Mouse (Mus musculus) retina, postnatal 7 days (tissue): ENCODE results near the gene Atg16l1.
"Not testable (repeated sequence)": the region's sequence is repeated elsewhere in the genome, so short reads cannot be mapped to it uniquely, and the experiment has no call there.

Source experiments
- DNase-seq: peaks from one replicate; pipeline ENCODE4 v3.0.0-alpha.2; 2012; ENCODE audit warnings: low read depth, low spot score

Gene Atg16l1

DNA sequence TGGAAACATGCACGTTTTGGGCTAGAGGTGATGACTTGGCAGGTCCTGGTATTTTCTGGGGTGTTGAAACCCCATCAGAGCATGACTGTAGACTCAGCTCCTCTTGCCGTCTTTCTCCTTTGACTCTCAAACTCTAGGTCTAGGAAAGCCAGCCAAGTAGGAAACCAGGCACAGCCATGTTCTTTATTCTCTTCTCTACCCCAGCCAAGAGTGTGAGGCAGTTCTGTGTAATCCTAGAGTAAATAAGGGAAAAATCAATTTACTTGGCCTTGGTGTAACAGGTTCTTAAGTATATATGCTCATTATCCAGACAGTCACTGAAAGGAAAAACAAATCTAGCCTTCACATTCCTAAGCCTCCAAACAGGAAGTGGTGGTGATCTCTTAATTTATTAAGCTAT lies 17.7 kb downstream of the Atg16l1 start:
- no peak for DNase-seq

DNA sequence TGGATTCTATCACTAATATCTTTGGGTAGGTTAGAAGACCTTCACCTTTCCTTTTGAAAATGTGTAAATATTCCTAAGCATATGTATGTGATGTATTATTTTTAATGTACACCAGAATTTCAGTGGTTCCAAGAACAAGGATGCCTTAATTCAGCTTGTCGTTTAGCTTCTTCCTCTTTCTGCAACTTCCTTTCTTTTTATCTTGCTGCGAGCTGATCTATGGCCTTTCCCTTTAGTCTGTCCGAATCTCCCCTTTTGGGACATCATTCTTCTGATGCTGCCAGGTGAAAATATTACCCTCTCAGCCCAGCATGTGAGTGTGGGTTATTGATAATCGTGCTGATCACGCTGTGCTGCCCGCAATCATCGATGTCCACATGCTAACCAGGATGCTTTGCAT lies 19.2 kb downstream of the Atg16l1 start:
- no peak for DNase-seq

DNA sequence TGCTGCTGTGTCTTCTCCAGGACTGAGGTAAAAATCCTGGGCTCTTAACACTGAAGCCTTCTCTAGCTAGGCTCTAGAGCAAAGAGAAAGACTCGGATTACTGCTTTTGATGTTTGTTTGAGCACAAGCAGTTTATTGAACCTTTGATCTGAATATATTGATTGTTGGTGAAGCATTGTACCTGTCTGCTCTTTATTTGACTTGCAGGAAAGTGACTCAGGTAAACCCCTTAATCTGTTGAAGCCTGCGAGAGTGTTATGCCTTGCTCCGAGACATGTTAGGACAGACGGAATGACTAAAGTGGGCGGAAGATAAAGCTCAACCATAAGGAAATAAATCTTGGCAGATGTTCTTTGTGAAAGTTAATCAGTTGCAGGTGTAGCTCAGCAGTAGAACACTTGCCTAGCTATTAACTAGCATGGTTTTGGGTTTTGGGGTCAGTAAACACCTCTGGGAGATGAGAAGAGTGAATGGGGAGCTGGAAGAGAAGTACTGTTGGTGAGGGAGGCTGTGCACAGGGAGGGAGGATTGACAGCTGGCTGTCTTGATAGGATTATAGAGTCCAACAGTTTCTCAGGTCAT lies 23.6 kb downstream of the Atg16l1 start:
- DNase-seq = no peak

DNA sequence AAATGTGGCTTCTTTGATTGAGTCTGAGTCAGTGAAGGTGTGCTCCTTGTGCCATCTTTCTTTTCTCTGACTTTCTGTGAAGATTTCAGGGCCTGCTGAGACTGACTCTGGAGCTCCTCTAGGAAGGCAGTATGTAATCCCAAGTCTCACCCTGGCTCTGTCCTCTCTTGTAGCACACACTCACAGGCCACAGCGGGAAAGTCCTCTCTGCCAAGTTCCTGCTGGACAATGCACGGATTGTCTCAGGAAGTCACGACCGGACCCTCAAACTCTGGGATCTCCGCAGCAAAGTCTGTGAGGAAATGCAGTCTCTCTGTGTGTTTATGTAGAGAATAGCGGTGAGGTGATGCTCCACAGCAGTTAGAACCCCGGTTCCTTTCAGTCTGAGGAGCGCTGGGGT lies 30.0 kb downstream of the Atg16l1 start:
- no peak for DNase-seq

DNA sequence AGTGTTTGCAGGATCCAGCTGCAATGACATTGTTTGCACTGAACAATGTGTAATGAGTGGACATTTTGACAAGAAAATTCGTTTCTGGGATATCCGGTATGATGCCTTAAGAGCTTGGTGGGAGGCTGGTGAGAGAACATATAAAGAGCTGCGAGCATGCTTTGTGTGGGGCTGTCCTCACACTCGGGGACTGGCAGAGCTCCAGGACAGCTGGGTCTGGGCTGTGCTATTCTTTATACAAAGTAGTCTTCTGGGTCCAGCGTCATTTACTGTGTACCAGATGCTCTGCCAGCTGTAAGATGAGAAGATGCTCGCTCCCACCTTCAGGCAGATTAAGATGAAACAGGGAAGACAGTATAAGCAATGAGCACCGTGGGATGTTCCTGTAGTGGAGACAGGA lies 30.6 kb downstream of the Atg16l1 start:
- DNase-seq = no peak

DNA sequence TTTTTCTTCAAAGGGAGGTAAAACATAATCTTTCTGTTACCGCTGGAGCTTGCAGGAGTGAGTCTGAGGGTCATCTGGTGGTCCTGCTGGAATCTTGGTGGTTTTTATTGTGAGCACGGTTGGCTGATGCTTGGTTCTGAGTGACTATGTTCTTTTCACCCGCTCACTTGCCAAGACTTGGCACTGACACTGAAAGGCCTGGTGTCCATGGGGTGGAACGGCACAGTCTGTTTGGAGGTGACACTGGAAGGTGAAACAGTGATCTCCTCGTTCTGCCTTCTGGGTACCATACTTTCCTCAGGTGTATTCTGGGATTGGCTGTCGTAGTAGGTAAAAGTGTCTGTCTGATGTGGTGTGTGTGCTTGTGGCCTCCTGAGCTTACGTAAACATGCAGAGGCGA lies 34.0 kb downstream of the Atg16l1 start:
- DNase-seq = no peak

DNA sequence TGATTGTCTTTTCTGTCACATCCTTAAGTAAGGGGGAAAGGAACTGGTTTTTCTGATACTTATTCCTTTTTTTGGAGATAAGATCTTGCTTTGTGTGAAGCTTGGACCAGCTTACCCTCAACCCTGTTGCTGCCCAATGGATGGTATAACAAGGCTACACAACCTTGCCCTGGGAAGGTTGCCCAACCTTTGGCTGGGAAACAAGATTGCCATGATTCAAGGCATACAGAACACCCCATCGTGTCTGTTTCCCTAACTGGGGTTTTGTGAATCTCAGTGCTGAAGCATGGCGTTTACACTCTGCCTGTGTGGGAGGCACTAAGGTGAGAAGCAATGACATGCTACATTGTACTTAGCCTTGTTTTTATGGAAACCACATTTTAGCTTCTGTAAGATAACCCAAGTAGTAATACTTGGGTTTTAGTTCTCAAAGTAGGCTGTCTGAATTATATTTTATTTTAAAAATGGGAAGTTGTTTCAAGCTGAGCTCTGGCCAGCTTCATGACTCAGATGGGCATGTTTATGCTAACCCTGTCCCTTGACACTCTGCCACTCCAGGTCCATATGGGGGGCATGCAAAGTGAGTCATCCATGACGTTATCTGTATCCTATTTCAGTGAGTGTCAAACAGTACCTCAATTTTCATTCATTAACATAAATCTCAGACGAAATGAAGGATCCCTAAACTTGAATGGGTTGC lies 36.9 kb downstream of the Atg16l1 start:
- DNase-seq = no peak

DNA sequence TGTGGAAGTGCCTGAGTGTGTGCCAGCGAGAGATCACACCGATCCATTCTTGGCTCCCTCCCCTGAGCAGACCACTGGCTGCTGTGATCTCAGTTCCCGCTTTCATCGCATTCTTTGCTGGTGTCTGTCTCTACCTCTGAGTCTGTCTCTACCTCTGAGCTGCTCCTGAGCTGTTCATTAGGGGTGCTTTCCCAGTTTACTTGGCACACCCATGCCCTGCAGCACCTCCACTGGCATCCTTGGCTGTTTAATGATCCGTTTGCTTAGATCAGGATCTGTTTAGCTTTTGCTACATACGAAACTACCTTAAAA lies 37.4 kb downstream of the Atg16l1 start:
- DNase-seq = no peak

DNA sequence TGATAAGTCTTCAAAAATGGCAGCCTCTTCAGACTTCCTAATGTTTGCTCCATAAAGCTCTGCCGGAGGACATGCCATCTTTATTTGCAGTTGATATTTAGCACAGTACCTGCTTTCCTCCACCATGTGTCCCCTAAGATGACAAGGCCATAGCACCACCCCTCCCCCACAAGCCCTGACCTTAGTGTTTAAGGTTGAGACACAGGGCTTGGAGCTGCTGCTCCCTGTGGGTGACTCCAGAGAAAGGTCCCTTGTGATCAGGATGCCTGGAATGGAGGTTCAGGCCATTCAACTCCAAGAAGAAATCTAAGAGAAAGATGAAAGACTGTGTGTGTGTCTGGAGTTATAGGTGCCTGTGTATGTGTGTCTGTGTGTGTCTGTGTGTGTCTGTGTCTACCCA lies 42.0 kb downstream of the Atg16l1 start:
- no peak for DNase-seq

DNA sequence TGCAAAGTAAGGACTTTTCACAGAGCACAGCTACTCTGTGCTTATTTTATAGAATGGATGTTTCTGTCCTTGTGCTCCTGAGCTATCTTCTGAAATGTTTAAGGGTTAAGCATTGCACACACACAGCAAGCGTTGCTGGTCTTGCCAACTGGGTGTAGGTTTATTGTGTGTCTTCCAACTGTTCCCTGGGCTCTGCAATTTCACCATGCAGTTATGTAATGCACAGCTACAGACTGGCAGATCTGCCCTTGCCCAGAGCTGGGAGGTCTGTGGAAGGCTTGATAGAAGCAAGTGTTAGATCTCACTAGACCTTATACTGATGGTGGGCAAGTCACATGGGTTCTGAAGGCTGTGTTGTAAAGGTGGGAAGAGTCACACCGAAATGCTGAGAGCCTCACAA lies 42.6 kb downstream of the Atg16l1 start:
- DNase-seq = no peak

DNA sequence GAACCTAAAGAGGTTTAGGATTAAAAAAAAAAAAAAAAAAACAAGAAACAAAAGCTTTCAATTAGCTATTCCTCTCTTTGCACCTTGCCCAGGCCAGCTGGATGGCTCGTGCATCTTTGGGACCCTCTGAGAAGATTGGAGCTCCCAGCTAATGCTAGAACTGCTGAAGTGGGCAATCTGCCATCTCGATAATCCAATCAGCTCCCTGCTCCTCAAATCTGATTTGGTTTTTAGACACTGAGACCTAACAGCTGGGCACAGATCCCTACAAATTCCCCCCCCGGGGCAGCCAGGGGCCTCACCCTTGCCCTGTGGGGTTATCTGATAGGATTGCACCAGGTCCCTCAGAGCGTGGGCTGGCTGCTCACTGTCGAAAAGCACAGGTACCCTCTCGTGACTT lies 47.9 kb downstream of the Atg16l1 start, which contains the start of gene Sag:
Sag (plus strand) TSS at position 105 of the 400 bp plus-strand sequence.
- peak; percentile 95 for DNase-seq

DNA sequence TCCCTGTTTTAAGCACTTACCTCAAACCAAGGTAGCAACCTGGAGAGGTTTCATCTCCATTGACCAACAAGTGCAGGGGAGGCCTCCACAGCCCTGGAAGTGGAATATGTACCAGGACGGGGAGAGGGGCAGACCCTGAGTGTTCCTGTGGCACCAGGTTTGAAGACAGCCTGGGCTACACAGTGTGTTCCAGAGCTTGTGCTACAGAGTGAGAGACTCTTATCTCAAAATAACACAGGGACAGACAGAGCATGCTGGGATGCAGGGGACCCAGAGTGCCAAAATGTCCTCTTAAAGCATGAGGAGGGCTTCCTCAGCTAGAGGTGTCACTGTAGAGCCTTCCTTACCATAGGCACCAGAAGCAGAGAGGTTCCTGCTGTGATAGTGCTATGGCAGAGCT lies 52.1 kb downstream of the Atg16l1 start:
- DNase-seq = no peak

DNA sequence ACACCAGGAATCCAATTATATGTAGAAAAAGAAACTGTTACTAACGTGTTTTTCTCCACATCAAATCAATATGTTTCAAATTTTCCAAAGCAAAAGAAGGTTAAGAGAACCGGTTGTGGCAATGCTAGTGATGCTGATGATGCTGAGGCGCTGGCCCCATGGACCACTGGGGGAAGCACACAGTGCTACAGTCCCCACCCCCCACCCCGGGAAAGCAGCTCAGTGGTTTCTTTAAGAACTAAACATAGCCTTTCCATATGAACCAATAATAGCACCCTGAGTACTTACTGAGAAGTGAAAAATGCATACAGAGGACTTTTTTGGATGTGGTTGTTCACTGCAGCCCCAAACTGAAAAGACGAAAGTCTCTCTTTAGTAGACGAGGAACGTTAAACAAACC lies 55.7 kb downstream of the Atg16l1 start:
- DNase-seq = no peak

DNA sequence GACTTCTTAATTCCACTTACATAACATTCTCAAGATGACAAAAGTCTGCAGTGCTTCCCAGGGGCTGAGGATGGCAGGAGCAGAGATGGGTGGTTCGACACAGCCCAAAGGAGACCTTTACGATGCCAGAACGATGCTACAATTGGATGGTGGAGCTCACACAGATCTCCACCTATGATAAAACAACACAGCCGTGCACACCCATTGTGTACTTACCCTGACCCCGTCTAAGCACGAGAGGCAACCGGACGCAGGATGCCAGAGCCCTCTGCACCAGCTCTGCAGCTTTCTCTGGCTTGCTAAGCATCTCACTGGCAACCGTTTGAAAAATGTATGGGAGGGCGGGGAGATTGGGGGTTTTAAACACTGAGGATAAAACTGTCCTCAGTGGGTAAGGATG lies 56.4 kb downstream of the Atg16l1 start:
- DNase-seq = no peak

DNA sequence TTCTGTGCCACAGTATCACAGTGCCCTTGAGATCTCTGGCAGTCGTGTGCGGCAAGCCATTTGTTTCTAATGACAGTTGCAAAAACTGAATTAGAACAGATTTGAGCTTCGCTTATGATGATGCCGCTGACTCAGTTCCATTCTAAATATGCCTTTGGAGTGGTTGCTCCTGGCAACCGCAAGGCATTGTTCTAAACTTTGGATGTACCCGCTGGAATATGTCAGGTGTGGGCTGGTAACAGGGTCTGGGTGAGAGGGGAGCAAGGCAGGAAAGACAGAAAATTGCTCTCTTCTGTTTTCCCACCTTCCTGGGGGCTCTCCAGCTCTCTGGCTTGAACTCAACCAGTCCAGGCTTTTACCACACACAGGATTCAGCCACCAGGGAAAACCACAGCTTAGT lies 57.5 kb downstream of the Atg16l1 start:
- DNase-seq = no peak

DNA sequence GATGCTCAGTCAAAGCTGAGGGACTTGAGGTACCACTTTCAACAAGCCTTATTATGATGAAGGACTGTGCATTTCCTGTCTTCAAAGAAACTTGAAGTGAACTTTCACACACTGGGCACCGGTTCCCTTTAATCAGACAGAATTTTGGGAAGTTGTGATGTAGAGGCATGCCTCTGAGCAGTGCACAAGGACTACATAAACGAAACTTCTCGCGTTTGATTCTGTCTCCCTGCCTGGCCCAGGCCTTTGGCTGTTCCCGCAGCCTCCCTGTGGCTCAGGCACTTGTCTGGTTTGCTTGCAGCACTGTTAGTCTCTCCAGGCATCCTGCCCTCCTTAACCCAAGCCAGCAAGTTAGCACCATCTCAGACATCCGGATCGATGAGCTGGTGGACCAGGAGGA lies 58.0 kb downstream of the Atg16l1 start:
- DNase-seq = no peak

DNA sequence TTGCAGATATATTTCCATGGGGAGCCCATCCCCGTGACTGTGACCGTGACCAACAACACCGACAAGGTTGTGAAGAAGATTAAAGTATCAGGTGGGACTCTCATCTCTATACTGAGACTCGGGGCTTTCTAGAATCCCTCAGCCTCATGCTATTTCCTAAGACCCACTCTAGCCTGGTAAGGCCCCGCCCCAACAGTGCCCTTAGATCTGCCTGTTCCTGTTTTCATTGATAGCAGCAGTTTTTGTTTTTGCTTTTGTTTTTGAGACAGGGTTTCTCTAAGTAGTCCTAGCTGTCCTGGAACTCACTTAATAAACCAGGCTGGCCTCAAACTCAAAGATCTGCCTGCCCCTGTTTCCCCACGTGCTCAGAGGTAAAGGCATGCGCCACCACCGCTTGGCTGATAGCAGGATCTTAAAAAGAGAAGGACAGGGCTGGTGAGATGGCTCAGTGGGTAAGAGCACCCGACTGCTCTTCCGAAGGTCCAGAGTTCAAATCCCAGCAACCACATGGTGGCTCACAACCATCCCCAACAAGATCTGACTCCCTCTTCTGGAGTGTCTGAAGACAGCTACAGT lies 68.8 kb downstream of the Atg16l1 start:
- no peak for DNase-seq

DNA sequence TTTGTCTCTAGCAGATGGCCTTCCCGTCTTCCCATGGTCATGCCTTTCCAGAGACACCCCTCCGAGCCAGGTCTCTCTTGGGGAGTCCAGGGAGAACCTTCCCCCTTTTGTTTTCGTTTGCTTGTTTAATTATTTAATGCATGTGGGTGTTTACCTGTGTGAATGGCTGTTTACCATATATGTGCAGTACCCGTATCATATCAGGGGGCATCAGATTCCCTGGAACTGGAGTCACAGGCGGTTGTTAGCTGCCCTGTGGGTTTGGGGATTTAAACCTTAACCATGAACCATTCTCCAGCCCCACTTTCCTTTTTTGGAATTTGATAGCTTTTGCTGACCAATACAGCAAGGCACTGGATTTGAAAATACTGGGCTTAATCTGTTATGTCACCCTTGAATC lies 69.6 kb downstream of the Atg16l1 start:
- no peak for DNase-seq

DNA sequence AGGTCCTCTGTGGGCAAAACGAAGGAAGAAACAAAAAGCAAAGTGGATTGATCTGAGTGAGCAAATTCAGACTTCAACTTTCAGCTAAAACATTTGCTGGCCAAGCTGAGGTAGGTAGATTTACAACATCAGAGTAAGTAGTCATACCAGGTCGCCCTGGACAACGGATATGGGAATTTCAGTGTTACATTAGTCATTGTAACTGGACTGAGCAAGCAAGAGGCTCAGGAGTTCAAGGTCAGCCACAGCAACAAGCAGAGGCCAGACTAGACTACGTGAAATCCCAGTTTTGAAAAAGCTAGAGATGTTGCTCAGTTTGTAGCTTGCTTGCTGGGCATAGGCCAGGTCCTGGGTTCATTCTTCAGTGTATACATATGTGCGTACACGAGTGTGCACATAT lies 70.3 kb downstream of the Atg16l1 start:
- no peak for DNase-seq

DNA sequence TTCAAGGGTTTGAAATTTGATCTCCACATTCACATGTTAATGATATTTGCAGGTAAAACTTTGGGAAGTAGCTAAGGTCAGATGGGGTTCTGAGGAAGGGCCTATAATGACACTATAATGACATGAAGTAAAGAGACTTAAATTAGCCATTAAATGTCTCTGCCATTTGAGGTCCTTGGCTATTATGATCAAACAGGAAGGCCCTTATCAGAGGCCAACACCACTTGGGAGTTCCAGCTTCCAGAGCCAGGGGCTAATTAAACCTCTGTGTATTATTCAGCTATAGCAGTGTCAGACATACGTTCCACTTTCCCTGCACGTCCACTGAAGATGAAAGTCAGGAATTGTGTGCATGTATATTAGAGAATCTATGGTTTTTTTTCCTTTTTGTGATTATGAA lies 70.8 kb downstream of the Atg16l1 start:
- no peak for DNase-seq

DNA sequence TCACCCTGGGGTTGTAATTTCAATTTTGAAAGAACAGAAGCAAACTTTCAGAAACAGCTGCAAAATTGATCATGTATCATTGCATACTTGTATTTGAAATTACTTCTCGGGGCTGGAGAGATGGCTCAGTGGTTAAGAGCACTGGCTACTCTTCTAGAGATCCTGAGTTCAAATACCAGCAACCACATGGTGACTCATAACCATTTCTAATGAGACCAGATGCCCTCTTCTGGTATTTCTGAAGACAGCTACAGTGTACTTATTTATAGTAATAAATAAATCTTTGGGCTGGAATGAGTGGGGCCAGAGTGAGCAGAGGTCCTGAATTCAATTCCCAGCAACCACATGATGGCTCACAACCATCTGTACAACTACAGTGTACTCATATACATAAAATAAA lies 71.8 kb downstream of the Atg16l1 start:
- not testable (repeated sequence) for DNase-seq

DNA sequence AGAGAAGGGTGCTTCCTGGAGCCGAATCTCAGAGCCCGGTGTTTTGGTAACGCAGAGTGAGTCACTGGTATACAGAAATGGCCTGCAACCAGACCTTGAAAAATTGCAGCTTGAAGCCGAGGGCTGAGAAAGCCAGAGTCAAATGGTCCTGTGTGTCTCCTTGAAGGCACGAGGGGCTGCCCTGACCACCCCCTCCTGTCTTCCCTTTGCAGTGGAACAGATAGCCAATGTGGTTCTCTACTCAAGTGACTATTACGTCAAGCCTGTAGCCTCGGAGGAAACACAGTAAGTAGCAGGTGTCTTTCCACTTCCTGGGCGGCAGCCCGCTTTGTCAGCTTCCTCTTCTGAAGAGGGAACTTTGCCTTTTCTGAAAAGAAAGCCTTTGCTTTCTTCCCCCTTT lies 72.5 kb downstream of the Atg16l1 start:
- DNase-seq = no peak

DNA sequence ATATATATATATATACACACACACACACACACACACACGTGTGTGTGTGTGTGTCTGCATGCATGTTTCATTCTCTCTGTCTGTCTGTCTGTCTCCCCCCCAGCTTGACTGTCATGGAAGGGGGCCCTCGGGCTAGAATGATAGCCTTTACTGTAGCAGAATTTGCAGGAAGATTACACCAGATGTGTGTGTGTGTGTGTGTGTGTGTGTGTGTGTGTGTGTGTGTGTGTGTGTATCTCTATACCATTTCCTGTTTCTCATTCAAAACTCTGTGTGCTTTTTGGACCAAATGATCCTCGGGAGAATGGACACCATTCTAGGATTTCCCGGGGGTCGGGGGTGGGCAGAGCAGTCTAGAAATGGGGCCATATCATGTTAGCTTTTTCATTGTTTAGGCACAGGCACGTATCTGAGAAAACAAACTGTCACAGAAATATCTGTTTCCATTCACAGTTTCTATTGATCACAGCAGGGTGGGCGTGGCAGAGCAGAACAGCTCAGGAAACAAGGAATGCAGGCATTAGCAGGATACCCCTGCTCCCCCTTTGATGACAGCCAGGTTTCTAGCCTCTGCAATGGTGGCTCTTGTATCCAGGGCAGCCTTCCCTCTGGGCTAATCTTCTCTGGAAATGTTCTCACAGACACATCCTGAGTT lies 73.4 kb downstream of the Atg16l1 start:
- DNase-seq = no peak
